Mouse (Mus musculus): ENCODE data around the gene Gatad2a. TPM values are rescaled to one million over a fixed set of nuclear protein-coding genes. Genes with fewer than 3 reads are reported as not detected.

Gene Gatad2a
- polyA plus RNA-seq, 1 experiment from 2014 or later, result 56.0 TPM

GRCm38 (mm10) chr8:69987744-69988143 is 8.4 kb downstream of the Gatad2a start:
- Histone ChIP-seq H3K36me3 (no peaks in the 10 kb centered on the region), H3K4me2 (no peak overlapping the region), H3K4me3 (replicated peaks) (no peak overlapping the region), H3K4me1 (no peaks in the 10 kb centered on the region), H3K9ac (no peak overlapping the region), H3K27ac (no peak overlapping the region), H3K27me3 (replicated peaks) (no peaks in the 10 kb centered on the region), H3K9me3 (no peaks in the 10 kb centered on the region)
- ATAC-seq (ENCODE audit: insufficient read depth, low FRiP score, low read depth), result no peak

- no peak overlapping the region for H3K27ac ChIP-seq
- 80% methylated on average over 2 of the region's 2 CpGs for WGBS
- H3K4me3 ChIP-seq (replicated peaks), result no peak overlapping the region
- no peaks in the 10 kb centered on the region for H3K36me3 ChIP-seq
- no peaks in the 10 kb centered on the region for H3K4me1 ChIP-seq
- no peaks in the 10 kb centered on the region for H3K27me3 ChIP-seq (replicated peaks)
- no peak for ATAC-seq (ENCODE audit: insufficient read depth, low FRiP score, low read depth)
- H3K9ac ChIP-seq, result no peak overlapping the region
- no peaks in the 10 kb centered on the region for H3K9me3 ChIP-seq
- H3K4me2 ChIP-seq, result no peak overlapping the region
Observed at GRCm38 (mm10) chr8:69984876-69985553, 11.2 kb downstream of the Gatad2a start.

DNA sequence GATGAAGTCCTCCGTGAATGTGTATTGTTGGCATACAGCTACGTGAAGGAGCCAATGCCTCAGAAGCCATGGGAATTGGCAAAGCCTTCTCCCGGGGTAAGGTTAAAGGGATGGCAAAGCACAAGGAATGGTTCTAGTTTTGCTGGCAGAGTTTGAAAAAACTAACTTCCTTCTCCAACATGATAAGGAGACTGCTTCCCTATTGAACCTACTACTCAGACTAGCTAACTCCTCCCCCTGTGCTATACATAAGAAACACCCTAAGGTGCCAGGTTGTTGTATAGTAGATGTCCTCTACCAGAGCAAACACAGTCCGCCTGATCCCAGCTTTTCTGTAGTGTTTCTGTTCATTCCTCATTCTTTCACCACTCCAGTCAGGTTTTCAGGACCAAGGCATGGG is 17.7 kb downstream of the Gatad2a start:
- Histone ChIP-seq H3K27ac (no peak overlapping the region), H3K36me3 (no peaks in the 10 kb centered on the region), H3K27me3 (replicated peaks) (no peaks in the 10 kb centered on the region), H3K4me3 (replicated peaks) (no peak overlapping the region), H3K9ac (no peak overlapping the region), H3K9me3 (no peaks in the 10 kb centered on the region), H3K4me2 (no peak overlapping the region), H3K4me1 (peaks cover 3% of the 10 kb centered on the region; the same call in 1 of the 2 replicates)
- no peak for ATAC-seq (ENCODE audit: insufficient read depth, low FRiP score, low read depth)
- 91% methylated on average over 4 of the region's 4 CpGs for WGBS

DNA sequence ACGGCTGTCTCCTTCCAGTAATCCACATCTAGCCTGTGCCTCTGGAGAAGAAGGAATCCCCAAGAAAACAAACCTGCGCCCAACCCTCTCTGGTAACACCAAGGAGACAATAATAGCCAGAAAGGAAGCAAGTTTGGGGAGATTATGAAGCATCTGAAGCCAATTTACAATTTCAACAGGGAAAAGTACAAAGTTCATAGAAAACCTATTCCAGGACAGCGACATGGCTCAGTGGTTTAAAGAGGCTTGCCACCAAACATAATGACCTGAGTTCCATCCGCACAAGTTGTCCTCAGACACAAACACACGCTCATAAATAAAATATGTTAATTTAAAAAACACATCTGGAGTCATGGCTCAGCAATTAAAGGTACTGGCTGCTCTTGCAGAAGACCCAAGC is 21.4 kb downstream of the Gatad2a start:
- no peaks in the 10 kb centered on the region for H3K27me3 ChIP-seq (replicated peaks)
- H3K9ac ChIP-seq, result peak overlapping the region; percentile 7; the same call in 1 of the 2 replicates
- 38% methylated on average over 5 of the region's 5 CpGs for WGBS
- no peaks in the 10 kb centered on the region for H3K9me3 ChIP-seq
- no peak for ATAC-seq (ENCODE audit: insufficient read depth, low FRiP score, low read depth)
- peak overlapping the region; percentile 71 for H3K27ac ChIP-seq
- H3K4me3 ChIP-seq (replicated peaks), result peak overlapping the region; percentile 79
- peak overlapping the region; percentile 87 for H3K4me2 ChIP-seq
- no peaks in the 10 kb centered on the region for H3K36me3 ChIP-seq
- peaks cover 33% of the 10 kb centered on the region for H3K4me1 ChIP-seq

GRCm38 (mm10) chr8:69974194-69974614 is 22.0 kb downstream of the Gatad2a start:
- Histone ChIP-seq H3K27me3 (replicated peaks) (no peaks in the 10 kb centered on the region), H3K4me2 (peak overlapping the region; percentile 87), H3K36me3 (no peaks in the 10 kb centered on the region), H3K27ac (peak overlapping the region; percentile 84), H3K4me3 (replicated peaks) (peak overlapping the region; percentile 79), H3K9ac (peak overlapping the region; percentile 88), H3K4me1 (peaks cover 38% of the 10 kb centered on the region), H3K9me3 (no peaks in the 10 kb centered on the region)
- peak; percentile 95 for ATAC-seq (ENCODE audit: insufficient read depth, low FRiP score, low read depth)
- WGBS, result under 1% methylated on average over 50 of the region's 50 CpGs

GRCm38 (mm10) chr8:69973442-69974161 is 22.6 kb downstream of the Gatad2a start:
- peak overlapping the region; percentile 84 for H3K27ac ChIP-seq
- H3K9ac ChIP-seq, result peak overlapping the region; percentile 88
- peak overlapping the region; percentile 87 for H3K4me2 ChIP-seq
- no peaks in the 10 kb centered on the region for H3K27me3 ChIP-seq (replicated peaks)
- no peaks in the 10 kb centered on the region for H3K36me3 ChIP-seq
- H3K9me3 ChIP-seq, result no peaks in the 10 kb centered on the region
- peak overlapping the region; percentile 79 for H3K4me3 ChIP-seq (replicated peaks)
- ATAC-seq (ENCODE audit: insufficient read depth, low FRiP score, low read depth), result peak; percentile 5; the same call in 1 of the 2 replicates
- H3K4me1 ChIP-seq, result peaks cover 39% of the 10 kb centered on the region
- under 1% methylated on average over 53 of the region's 68 CpGs for WGBS

- Histone ChIP-seq H3K27me3 (replicated peaks) (no peaks in the 10 kb centered on the region), H3K4me3 (replicated peaks) (peak overlapping the region; percentile 79), H3K27ac (peak overlapping the region; percentile 84), H3K9me3 (no peaks in the 10 kb centered on the region), H3K36me3 (no peaks in the 10 kb centered on the region), H3K4me2 (peak overlapping the region; percentile 87), H3K9ac (peak overlapping the region; percentile 88; the same call in 1 of the 2 replicates), H3K4me1 (peaks cover 42% of the 10 kb centered on the region)
- WGBS, result 9% methylated on average over 7 of the region's 7 CpGs
- no peak for ATAC-seq (ENCODE audit: insufficient read depth, low FRiP score, low read depth)
Observed at GRCm38 (mm10) chr8:69973063-69973441, 23.1 kb downstream of the Gatad2a start.

DNA sequence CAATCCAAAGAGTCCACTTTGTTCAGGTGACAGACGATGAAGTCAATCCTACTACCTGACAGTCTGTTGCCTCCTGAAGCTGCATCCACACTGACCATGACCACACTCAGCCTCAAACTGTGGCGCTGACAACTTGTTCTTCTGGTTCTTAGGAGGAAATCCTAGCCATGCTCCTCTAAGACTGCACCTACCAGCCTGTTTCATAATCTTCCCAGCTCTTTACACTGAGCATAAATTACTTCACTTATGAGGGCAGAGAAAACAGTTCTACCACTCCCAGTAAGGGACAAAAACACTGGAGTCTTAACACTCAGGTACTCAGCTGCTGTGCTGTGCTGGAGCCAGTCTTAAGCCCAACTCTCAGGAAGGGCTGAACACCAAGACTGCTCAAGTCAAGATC is 25.3 kb downstream of the Gatad2a start:
- Histone ChIP-seq H3K4me3 (replicated peaks) (no peak overlapping the region), H3K4me1 (peaks cover 51% of the 10 kb centered on the region), H3K4me2 (no peak overlapping the region), H3K9ac (no peak overlapping the region), H3K27ac (no peak overlapping the region; the same call in 1 of the 2 replicates), H3K9me3 (no peaks in the 10 kb centered on the region), H3K36me3 (no peaks in the 10 kb centered on the region), H3K27me3 (replicated peaks) (no peaks in the 10 kb centered on the region)
- WGBS, result 73% methylated on average over 2 of the region's 2 CpGs
- no peak for ATAC-seq (ENCODE audit: insufficient read depth, low FRiP score, low read depth)

GRCm38 (mm10) chr8:69967291-69967933 is 28.8 kb downstream of the Gatad2a start:
- 0 out of 2 replicates have a peak, but pooled peaks cover 3% of the 10 kb centered on the region for H3K36me3 ChIP-seq

DNA sequence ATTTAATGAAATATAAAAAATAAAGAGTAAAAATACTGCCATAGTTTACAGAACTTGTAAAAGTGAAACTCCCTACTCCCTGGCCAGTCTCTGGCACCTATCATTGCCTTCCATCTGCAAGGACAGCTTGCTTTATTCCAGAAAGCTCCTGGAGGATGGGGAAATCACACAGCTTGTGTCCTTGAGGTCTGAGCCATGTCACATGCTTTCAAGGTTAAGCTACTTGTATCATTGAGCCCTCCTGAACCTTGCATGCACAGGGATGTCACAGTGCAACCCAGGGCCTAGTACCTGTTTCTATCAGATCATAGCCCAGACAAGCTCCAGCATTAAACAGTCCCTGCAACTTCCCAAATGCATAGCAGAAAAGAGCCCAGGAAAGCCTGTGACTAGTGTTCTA is 36.9 kb downstream of the Gatad2a start:
- H3K4me3 ChIP-seq (replicated peaks), result no peak overlapping the region
- no peak overlapping the region for H3K27ac ChIP-seq
- H3K9ac ChIP-seq, result no peak overlapping the region
- H3K9me3 ChIP-seq, result no peaks in the 10 kb centered on the region
- no peaks in the 10 kb centered on the region for H3K27me3 ChIP-seq (replicated peaks)
- H3K4me2 ChIP-seq, result no peak overlapping the region
- H3K4me1 ChIP-seq, result peaks cover 8% of the 10 kb centered on the region; the same call in 1 of the 2 replicates
- ATAC-seq (ENCODE audit: insufficient read depth, low FRiP score, low read depth), result no peak
- H3K36me3 ChIP-seq, result no peaks in the 10 kb centered on the region

More at GRCm38 (mm10) chr8:69967291-69967933, 28.8 kb downstream of the Gatad2a start:
- Histone ChIP-seq H3K9ac (no peak overlapping the region), H3K9me3 (no peaks in the 10 kb centered on the region), H3K4me3 (replicated peaks) (no peak overlapping the region), H3K27ac (no peak overlapping the region), H3K27me3 (replicated peaks) (no peaks in the 10 kb centered on the region), H3K4me1 (peaks cover 42% of the 10 kb centered on the region), H3K4me2 (no peak overlapping the region)
- WGBS, result 76% methylated on average over 4 of the region's 4 CpGs
- ATAC-seq (ENCODE audit: insufficient read depth, low FRiP score, low read depth), result no peak

DNA sequence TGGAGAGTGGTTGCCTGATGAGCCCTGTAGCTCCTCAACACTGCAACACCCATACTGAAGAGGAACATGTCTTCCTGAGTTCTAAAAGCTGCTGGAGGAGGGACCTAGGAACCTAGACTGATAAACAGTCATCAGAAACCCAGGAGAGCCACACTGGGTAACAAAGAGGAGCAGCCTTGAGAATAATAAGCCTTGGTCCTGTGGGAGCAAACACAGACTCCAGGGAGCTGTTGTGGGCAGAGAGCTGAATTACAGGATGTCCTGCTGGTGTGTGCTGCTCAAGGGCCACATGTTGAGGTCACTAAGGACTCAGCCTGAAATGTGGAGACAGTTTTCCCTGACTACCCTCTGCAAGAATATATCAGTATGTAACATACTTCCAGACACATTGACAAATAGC is 38.3 kb downstream of the Gatad2a start:
- Histone ChIP-seq H3K36me3 (no peaks in the 10 kb centered on the region), H3K9ac (no peak overlapping the region), H3K27ac (no peak overlapping the region), H3K27me3 (replicated peaks) (no peaks in the 10 kb centered on the region), H3K4me1 (peaks cover 8% of the 10 kb centered on the region; the same call in 1 of the 2 replicates), H3K4me2 (no peak overlapping the region), H3K9me3 (no peaks in the 10 kb centered on the region), H3K4me3 (replicated peaks) (no peak overlapping the region)
- no peak for ATAC-seq (ENCODE audit: insufficient read depth, low FRiP score, low read depth)

DNA sequence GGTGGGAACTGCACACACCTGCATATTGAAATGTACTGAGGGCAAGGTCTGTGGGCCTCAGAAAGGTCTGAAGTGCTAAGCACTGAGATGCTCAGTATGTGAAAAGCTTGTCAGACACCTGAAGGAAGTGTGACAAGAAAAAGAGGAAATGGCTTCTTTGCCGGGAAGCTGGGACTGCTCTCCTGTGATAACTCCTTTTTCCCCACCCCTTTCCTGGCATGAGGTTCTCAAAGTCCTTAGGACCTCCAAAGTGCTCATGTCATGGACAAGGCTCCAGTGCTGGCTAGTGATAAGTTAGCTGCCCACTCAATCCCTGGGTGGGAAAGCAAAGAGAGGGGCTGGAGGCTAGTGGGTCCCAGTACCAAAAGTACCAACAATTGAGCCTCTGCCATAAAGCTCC is 38.8 kb downstream of the Gatad2a start:
- H3K27me3 ChIP-seq (replicated peaks), result no peaks in the 10 kb centered on the region
- no peak overlapping the region for H3K9ac ChIP-seq
- no peak overlapping the region for H3K4me3 ChIP-seq (replicated peaks)
- peaks cover 8% of the 10 kb centered on the region; the same call in 1 of the 2 replicates for H3K4me1 ChIP-seq
- WGBS, result 31% methylated on average over 1 of the region's 1 CpGs
- H3K4me2 ChIP-seq, result no peak overlapping the region
- H3K27ac ChIP-seq, result no peak overlapping the region
- no peaks in the 10 kb centered on the region for H3K9me3 ChIP-seq
- no peaks in the 10 kb centered on the region for H3K36me3 ChIP-seq
- no peak for ATAC-seq (ENCODE audit: insufficient read depth, low FRiP score, low read depth)

All from stomach, embryonic 15.5 days (tissue).